Mouse (Mus musculus) lung, postnatal 25 days (tissue): ENCODE data around the gene Cep89.

Experiments used
- DNase-seq: peaks from one replicate; pipeline ENCODE4 v3.0.0; 2022; ENCODE audit warnings: low spot score

Gene Cep89

DNA sequence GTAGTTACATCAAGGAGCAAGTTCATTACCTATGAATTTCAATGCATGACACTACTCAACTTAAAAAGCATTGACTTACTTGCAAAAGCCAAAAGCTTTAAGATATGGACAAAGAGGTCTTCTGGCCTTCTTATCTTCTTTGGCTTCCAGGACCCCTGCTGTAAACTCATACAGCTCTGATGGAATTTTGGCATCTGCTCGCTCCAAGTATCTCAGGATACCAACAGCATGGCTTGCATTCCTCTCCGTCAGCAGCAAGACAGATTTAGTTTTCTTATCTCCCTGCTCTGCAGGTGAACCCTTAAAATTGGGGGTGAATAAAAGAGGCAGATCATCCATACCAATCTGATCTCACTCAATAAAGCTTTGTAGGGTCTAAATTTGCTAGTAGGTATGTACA is 88.3 kb downstream of the Cep89 start:
- no peak for DNase-seq

- DNase-seq, result no peak
Measured at GRCm38 (mm10) chr7:35486553-35486952, 89.7 kb downstream of the Cep89 start.
